Mouse (Mus musculus): ENCODE data around the gene Klk12. TPM values are rescaled to one million over a fixed set of nuclear protein-coding genes. Genes with fewer than 3 reads are reported as not detected.

The Klk12 gene
- polyA plus RNA-seq (2014; fragmentation: Nextera tagmentation; extraction: Ambion mirVana): not detected in 2 replicates

GRCm38 (mm10) chr7:43768597-43768996 lies at the start of gene Klk12:
Gene Klk12 (plus strand): TSS chr7:43768897.
- H3K27me3 ChIP-seq (ENCODE audit: control insufficient read depth, insufficient read depth, low read length): no peaks in the 10 kb centered on the region
- no peak within 1 kb of the TSS for H3K4me3 ChIP-seq (ENCODE audit: low read depth, low read length)
- no peak within 1 kb of the TSS for H3K27ac ChIP-seq (ENCODE audit: low read depth, low read length)
- H3K9me3 ChIP-seq (replicated peaks; ENCODE audit: control insufficient read depth, low read length): no peaks in the 10 kb centered on the region
- H3K9ac ChIP-seq (ENCODE audit: low read depth, low read length): no peak within 1 kb of the TSS
- no peaks in the 10 kb centered on the region for H3K36me3 ChIP-seq (ENCODE audit: control insufficient read depth, insufficient read depth, low read length)
- no peak within 1 kb of the TSS for H3K4me2 ChIP-seq
- ATAC-seq (replicated peaks; ENCODE audit: insufficient number of reproducible peaks, low FRiP score, low TSS enrichment): no peak
- WGBS (ENCODE audit: insufficient replicate concordance): 77% methylated on average over 4 of the region's 4 CpGs
- no peaks in the 10 kb centered on the region for H3K4me1 ChIP-seq (ENCODE audit: control insufficient read depth, insufficient read depth, low read length)

DNA sequence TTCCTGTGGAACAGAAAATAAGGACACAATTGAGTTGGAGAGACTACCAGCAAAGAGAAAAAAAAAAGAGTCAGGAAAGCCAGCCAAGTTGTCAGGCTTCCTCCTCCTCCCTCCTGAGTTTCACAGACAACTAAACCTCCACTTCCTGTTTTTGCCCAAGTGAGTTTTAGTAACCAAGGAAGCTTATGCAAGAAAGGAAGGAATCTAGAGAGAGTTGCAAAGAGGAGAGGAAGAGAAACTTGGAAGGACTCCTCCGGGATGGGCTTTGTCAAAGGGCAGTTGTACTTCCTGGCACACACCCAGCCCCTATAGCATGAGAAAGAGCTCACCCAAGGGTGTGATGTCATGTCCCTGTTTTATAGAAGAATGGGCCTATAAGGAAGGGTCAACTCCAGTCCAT lies 20.9 kb upstream of the Klk12 start:
- no peak overlapping the region for H3K4me2 ChIP-seq
- 56% methylated on average over 1 of the region's 1 CpGs for WGBS (ENCODE audit: insufficient replicate concordance)
- no peaks in the 10 kb centered on the region for H3K36me3 ChIP-seq (ENCODE audit: control insufficient read depth, insufficient read depth, low read length)
- no peaks in the 10 kb centered on the region for H3K9me3 ChIP-seq (replicated peaks; ENCODE audit: control insufficient read depth, low read length)
- H3K27me3 ChIP-seq (ENCODE audit: control insufficient read depth, insufficient read depth, low read length): no peaks in the 10 kb centered on the region
- no peaks in the 10 kb centered on the region for H3K4me1 ChIP-seq (ENCODE audit: control insufficient read depth, insufficient read depth, low read length)
- H3K9ac ChIP-seq (ENCODE audit: low read depth, low read length): no peak overlapping the region
- no peak for ATAC-seq (replicated peaks; ENCODE audit: insufficient number of reproducible peaks, low FRiP score, low TSS enrichment)
- no peak overlapping the region for H3K27ac ChIP-seq (ENCODE audit: low read depth, low read length)
- H3K4me3 ChIP-seq (ENCODE audit: low read depth, low read length): no peak overlapping the region

DNA sequence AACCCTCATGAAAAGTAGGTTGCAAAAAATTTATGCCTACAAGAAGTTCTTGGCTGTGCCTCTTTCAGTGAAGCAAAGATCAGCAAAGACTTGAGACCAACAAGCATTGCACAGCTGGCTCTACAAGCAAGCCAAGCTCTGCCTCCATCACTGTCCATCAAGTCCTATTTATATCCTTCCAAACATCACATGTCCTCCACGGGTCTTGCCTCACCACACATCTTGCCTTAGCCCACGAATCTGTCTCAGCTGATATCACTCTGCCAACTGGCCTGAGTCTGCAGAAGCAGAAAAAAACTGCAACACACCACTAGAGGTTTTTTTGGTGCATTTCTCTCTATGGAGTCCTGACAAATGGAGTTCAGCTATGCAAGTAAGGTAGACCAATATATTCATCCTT lies 15.9 kb upstream of the Klk12 start:
- 51% methylated on average over 2 of the region's 2 CpGs for WGBS (ENCODE audit: insufficient replicate concordance)
- H3K4me2 ChIP-seq: no peak overlapping the region
- no peak overlapping the region for H3K4me3 ChIP-seq (ENCODE audit: low read depth, low read length)
- H3K4me1 ChIP-seq (ENCODE audit: control insufficient read depth, insufficient read depth, low read length): no peaks in the 10 kb centered on the region
- H3K36me3 ChIP-seq (ENCODE audit: control insufficient read depth, insufficient read depth, low read length): no peaks in the 10 kb centered on the region
- H3K27me3 ChIP-seq (ENCODE audit: control insufficient read depth, insufficient read depth, low read length): no peaks in the 10 kb centered on the region
- no peaks in the 10 kb centered on the region for H3K9me3 ChIP-seq (replicated peaks; ENCODE audit: control insufficient read depth, low read length)
- no peak for ATAC-seq (replicated peaks; ENCODE audit: insufficient number of reproducible peaks, low FRiP score, low TSS enrichment)
- no peak overlapping the region for H3K9ac ChIP-seq (ENCODE audit: low read depth, low read length)
- no peak overlapping the region for H3K27ac ChIP-seq (ENCODE audit: low read depth, low read length)

DNA sequence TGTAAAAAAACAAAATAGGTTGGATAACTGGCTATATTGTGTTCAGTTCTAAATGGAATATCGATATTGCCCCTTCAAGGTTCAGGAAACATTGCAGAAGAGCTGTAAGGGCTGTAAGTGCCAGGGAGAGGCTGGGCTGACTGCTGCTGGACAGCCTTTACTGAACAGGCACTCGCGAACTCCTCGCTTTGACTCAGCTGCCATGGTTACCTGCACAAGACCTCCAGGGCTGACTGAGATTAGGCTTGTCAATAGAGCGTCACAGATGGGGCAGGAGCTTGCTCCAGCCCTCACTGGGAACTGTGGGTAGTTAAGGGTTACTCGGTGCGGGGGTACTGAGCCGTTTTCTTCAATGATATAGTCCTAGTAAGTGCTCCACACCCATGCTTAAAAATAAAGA lies 2.2 kb upstream of the Klk12 start:
- Histone ChIP-seq H3K36me3 (ENCODE audit: control insufficient read depth, insufficient read depth, low read length) (no peaks in the 10 kb centered on the region), H3K27me3 (ENCODE audit: control insufficient read depth, insufficient read depth, low read length) (no peaks in the 10 kb centered on the region), H3K4me3 (ENCODE audit: low read depth, low read length) (no peak overlapping the region), H3K9ac (ENCODE audit: low read depth, low read length) (no peak overlapping the region), H3K4me2 (no peak overlapping the region), H3K9me3 (replicated peaks; ENCODE audit: control insufficient read depth, low read length) (no peaks in the 10 kb centered on the region), H3K4me1 (ENCODE audit: control insufficient read depth, insufficient read depth, low read length) (no peaks in the 10 kb centered on the region), H3K27ac (ENCODE audit: low read depth, low read length) (no peak overlapping the region)
- WGBS (ENCODE audit: insufficient replicate concordance): 41% methylated on average over 8 of the region's 8 CpGs
- ATAC-seq (replicated peaks; ENCODE audit: insufficient number of reproducible peaks, low FRiP score, low TSS enrichment): no peak

- Histone ChIP-seq H3K4me2 (no peak overlapping the region), H3K4me3 (ENCODE audit: low read depth, low read length) (no peak overlapping the region), H3K9me3 (replicated peaks; ENCODE audit: control insufficient read depth, low read length) (no peaks in the 10 kb centered on the region), H3K9ac (ENCODE audit: low read depth, low read length) (no peak overlapping the region), H3K27me3 (ENCODE audit: control insufficient read depth, insufficient read depth, low read length) (no peaks in the 10 kb centered on the region), H3K36me3 (ENCODE audit: control insufficient read depth, insufficient read depth, low read length) (no peaks in the 10 kb centered on the region), H3K4me1 (ENCODE audit: control insufficient read depth, insufficient read depth, low read length) (no peaks in the 10 kb centered on the region), H3K27ac (ENCODE audit: low read depth, low read length) (no peak overlapping the region)
- 87% methylated on average over 8 of the region's 8 CpGs for WGBS (ENCODE audit: insufficient replicate concordance)
- ATAC-seq (replicated peaks; ENCODE audit: insufficient number of reproducible peaks, low FRiP score, low TSS enrichment): no peak
Measured at GRCm38 (mm10) chr7:43769636-43770035, 939 bp downstream of the Klk12 start.

- H3K4me3 ChIP-seq (ENCODE audit: low read depth, low read length): no peak overlapping the region
- no peak overlapping the region for H3K9ac ChIP-seq (ENCODE audit: low read depth, low read length)
- no peaks in the 10 kb centered on the region for H3K4me1 ChIP-seq (ENCODE audit: control insufficient read depth, insufficient read depth, low read length)
- ATAC-seq (replicated peaks; ENCODE audit: insufficient number of reproducible peaks, low FRiP score, low TSS enrichment): no peak
- 88% methylated on average over 10 of the region's 10 CpGs for WGBS (ENCODE audit: insufficient replicate concordance)
- no peak overlapping the region for H3K27ac ChIP-seq (ENCODE audit: low read depth, low read length)
- no peaks in the 10 kb centered on the region for H3K27me3 ChIP-seq (ENCODE audit: control insufficient read depth, insufficient read depth, low read length)
- no peak overlapping the region for H3K4me2 ChIP-seq
- H3K36me3 ChIP-seq (ENCODE audit: control insufficient read depth, insufficient read depth, low read length): no peaks in the 10 kb centered on the region
- no peaks in the 10 kb centered on the region for H3K9me3 ChIP-seq (replicated peaks; ENCODE audit: control insufficient read depth, low read length)
Measured at GRCm38 (mm10) chr7:43770701-43771100, 2.0 kb downstream of the Klk12 start.

- WGBS (ENCODE audit: insufficient replicate concordance): 87% methylated on average over 6 of the region's 6 CpGs
- Histone ChIP-seq H3K4me1 (ENCODE audit: control insufficient read depth, insufficient read depth, low read length) (no peaks in the 10 kb centered on the region), H3K27ac (ENCODE audit: low read depth, low read length) (no peak overlapping the region), H3K27me3 (ENCODE audit: control insufficient read depth, insufficient read depth, low read length) (no peaks in the 10 kb centered on the region), H3K9me3 (replicated peaks; ENCODE audit: control insufficient read depth, low read length) (no peaks in the 10 kb centered on the region), H3K4me2 (no peak overlapping the region), H3K4me3 (ENCODE audit: low read depth, low read length) (no peak overlapping the region), H3K9ac (ENCODE audit: low read depth, low read length) (no peak overlapping the region), H3K36me3 (ENCODE audit: control insufficient read depth, insufficient read depth, low read length) (no peaks in the 10 kb centered on the region)
- no peak for ATAC-seq (replicated peaks; ENCODE audit: insufficient number of reproducible peaks, low FRiP score, low TSS enrichment)
Measured at GRCm38 (mm10) chr7:43771916-43772315, 3.2 kb downstream of the Klk12 start.

GRCm38 (mm10) chr7:43772901-43773300 lies 4.2 kb downstream of the Klk12 start:
- 70% methylated on average over 3 of the region's 3 CpGs for WGBS (ENCODE audit: insufficient replicate concordance)
- no peaks in the 10 kb centered on the region for H3K27me3 ChIP-seq (ENCODE audit: control insufficient read depth, insufficient read depth, low read length)

DNA sequence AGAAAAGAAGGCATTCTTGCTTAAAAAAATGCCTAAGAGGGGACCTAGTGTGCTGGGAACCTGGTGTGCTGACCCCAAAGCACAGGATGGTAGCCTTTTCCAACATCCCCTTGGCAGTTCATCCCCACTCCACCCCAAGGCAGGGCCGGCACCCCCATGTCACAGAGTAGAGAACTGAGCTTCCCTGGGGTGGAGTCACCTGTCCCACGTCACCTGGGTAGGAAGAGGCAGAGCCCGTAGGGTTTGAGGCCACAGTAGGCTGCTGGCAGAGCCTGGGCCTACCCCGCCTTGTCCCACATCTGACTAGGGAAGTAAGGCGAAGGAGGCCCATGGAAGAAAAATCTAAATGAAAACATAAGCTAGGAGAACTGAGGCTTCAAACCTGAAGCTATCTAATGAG lies 5.7 kb downstream of the Klk12 start, which contains the start of gene Klk11:
Gene Klk11 (plus strand): TSS at position 241 of the 400 bp plus-strand sequence.
- WGBS (ENCODE audit: insufficient replicate concordance): 80% methylated on average over 5 of the region's 5 CpGs
- Histone ChIP-seq H3K4me3 (ENCODE audit: low read depth, low read length) (no peak within 1 kb of the TSS), H3K4me1 (ENCODE audit: control insufficient read depth, insufficient read depth, low read length) (no peaks in the 10 kb centered on the region), H3K9ac (ENCODE audit: low read depth, low read length) (no peak within 1 kb of the TSS), H3K27me3 (ENCODE audit: control insufficient read depth, insufficient read depth, low read length) (no peaks in the 10 kb centered on the region), H3K9me3 (replicated peaks; ENCODE audit: control insufficient read depth, low read length) (no peaks in the 10 kb centered on the region), H3K36me3 (ENCODE audit: control insufficient read depth, insufficient read depth, low read length) (no peaks in the 10 kb centered on the region), H3K27ac (ENCODE audit: low read depth, low read length) (no peak within 1 kb of the TSS), H3K4me2 (no peak within 1 kb of the TSS)
- no peak for ATAC-seq (replicated peaks; ENCODE audit: insufficient number of reproducible peaks, low FRiP score, low TSS enrichment)

More at GRCm38 (mm10) chr7:43772901-43773300, 4.2 kb downstream of the Klk12 start:
- Histone ChIP-seq H3K4me2 (no peak overlapping the region), H3K4me1 (ENCODE audit: control insufficient read depth, insufficient read depth, low read length) (no peaks in the 10 kb centered on the region), H3K36me3 (ENCODE audit: control insufficient read depth, insufficient read depth, low read length) (no peaks in the 10 kb centered on the region), H3K9me3 (replicated peaks; ENCODE audit: control insufficient read depth, low read length) (no peaks in the 10 kb centered on the region), H3K27ac (ENCODE audit: low read depth, low read length) (no peak overlapping the region), H3K9ac (ENCODE audit: low read depth, low read length) (no peak overlapping the region), H3K4me3 (ENCODE audit: low read depth, low read length) (no peak overlapping the region)
- ATAC-seq (replicated peaks; ENCODE audit: insufficient number of reproducible peaks, low FRiP score, low TSS enrichment): no peak

Measured in heart, embryonic 11.5 days (tissue).